Mouse (Mus musculus): ENCODE measurements around the gene Efcab3. TPM values are rescaled to one million over a fixed set of nuclear protein-coding genes. Genes with fewer than 3 reads are reported as not detected.

The Efcab3 gene
- total RNA-seq, 2 experiments from 2014 or later: 0.57 to 0.89 TPM

Other genes starting within 250 kb of the Efcab3 start
- 10 to 100 TPM; 16.8 to 17.7 TPM for gene Mettl2, start 62.8 kb downstream of the Efcab3 start, total RNA-seq (2021)
- gene Gm10842, start 83.3 kb downstream of the Efcab3 start, total RNA-seq (2021): not detected
- 10 to 100 TPM; 44.4 to 54.1 TPM for gene Tlk2, start 115.2 kb downstream of the Efcab3 start, total RNA-seq (2021)
- gene Mrc2, start 229.1 kb downstream of the Efcab3 start, total RNA-seq (2021): 1 to 10 TPM; 3.7 to 5.0 TPM